Mouse (Mus musculus) hindbrain, embryonic 10.5 days (tissue): ENCODE results near the gene Gm9970. TPM values are rescaled to one million over a fixed set of nuclear protein-coding genes. Genes with fewer than 3 reads are reported as not detected.

Source experiments
- polyA plus RNA-seq: library from polyadenylated mRNA; unstranded; fragments of >200 nt; fragmentation: Nextera tagmentation; extraction: Ambion mirVana; gene quantifications from 2 replicates; pipeline ENCODE4 v1.2.1, GENCODE M21; 2016

Gene Gm9970
- polyA plus RNA-seq, 1 experiment from 2014 or later: 0.30 TPM

Other genes starting within 250 kb of the Gm9970 start
- gene Atraid, start 192.9 kb downstream of the Gm9970 start, polyA plus RNA-seq: 86.2 and 110 TPM in 2 replicates
- gene Slc5a6, start 192.3 kb downstream of the Gm9970 start, polyA plus RNA-seq: 8.1 and 10.1 TPM in 2 replicates
- gene Cad, start 186.5 kb downstream of the Gm9970 start, polyA plus RNA-seq: 43.5 and 55.9 TPM in 2 replicates
- not detected in 2 replicates for gene Dnajc5g, start 134.9 kb downstream of the Gm9970 start, polyA plus RNA-seq
- gene Slc30a3, start 133.0 kb downstream of the Gm9970 start, polyA plus RNA-seq: 2.1 and 9.3 TPM in 2 replicates
- gene Trim54, start 124.5 kb downstream of the Gm9970 start, polyA plus RNA-seq: not detected in 2 replicates
- gene Ucn, start 102.4 kb downstream of the Gm9970 start, polyA plus RNA-seq: not detected in 2 replicates
- 59.2 and 60.7 TPM in 2 replicates for gene Mpv17, start 87.0 kb downstream of the Gm9970 start, polyA plus RNA-seq
- 0.80 and 0.89 TPM in 2 replicates for gene Gm29609, start 61.3 kb downstream of the Gm9970 start, polyA plus RNA-seq
- gene Gtf3c2, start 61.1 kb downstream of the Gm9970 start, polyA plus RNA-seq: 105 and 118 TPM in 2 replicates
- gene Snx17, start 48.0 kb downstream of the Gm9970 start, polyA plus RNA-seq: 128 and 138 TPM in 2 replicates
- 85.2 and 99.3 TPM in 2 replicates for gene Eif2b4, start 47.8 kb downstream of the Gm9970 start, polyA plus RNA-seq
- gene Zfp513, start 38.9 kb downstream of the Gm9970 start, polyA plus RNA-seq: 12.7 and 15.0 TPM in 2 replicates
- 172 and 197 TPM in 2 replicates for gene Ppm1g, start 20.5 kb downstream of the Gm9970 start, polyA plus RNA-seq
- gene Nrbp1, start 368 bp downstream of the Gm9970 start, polyA plus RNA-seq: 151 and 159 TPM in 2 replicates
- gene Krtcap3, start 10.5 kb upstream of the Gm9970 start, polyA plus RNA-seq: 3.9 and 6.7 TPM in 2 replicates
- 35.2 and 39.7 TPM in 2 replicates for gene Ift172, start 49.9 kb upstream of the Gm9970 start, polyA plus RNA-seq
- gene Fndc4, start 54.8 kb upstream of the Gm9970 start, polyA plus RNA-seq: 47.3 and 55.6 TPM in 2 replicates
- gene Gckr, start 56.2 kb upstream of the Gm9970 start, polyA plus RNA-seq: 0.14 TPM in 1 of 2 replicates, not detected in the other
- 74.9 and 81.3 TPM in 2 replicates for gene Zfp512, start 211.2 kb upstream of the Gm9970 start, polyA plus RNA-seq
- gene 4930548H24Rik, start 244.5 kb upstream of the Gm9970 start, polyA plus RNA-seq: not detected in 2 replicates